Mouse (Mus musculus): ENCODE results near the gene Cacna1c.

DNA sequence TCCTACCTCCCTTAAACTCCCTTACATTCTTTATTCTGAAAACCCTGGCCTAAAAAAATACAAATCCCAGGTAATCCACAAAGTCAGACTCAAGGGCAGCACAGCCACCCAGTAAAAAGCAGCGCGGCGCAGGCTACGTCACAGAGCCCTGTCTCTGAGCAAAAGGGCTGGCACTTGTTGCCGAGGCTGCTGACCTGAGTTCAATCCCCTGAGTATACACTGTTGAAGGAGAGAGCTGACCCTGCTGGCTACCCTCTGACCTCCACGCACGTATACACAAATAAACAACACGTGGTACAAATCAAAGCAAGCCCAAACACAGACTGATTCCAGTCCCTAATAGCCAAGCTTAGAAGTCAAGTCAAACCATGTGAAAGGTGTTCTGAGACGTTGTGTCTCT lies 2.1 kb downstream of the Cacna1c start:
- TF ChIP-seq CTCF (IDR thresholded peaks at IDR 0.05; ENCODE audit: borderline replicate concordance, insufficient read depth, low read depth, low read length) (no peak), POLR2A (IDR thresholded peaks at IDR 0.05; ENCODE audit: borderline replicate concordance, insufficient read depth, low read length) (no peak)
